Mouse (Mus musculus) ES-Bruce4 (cell line): Measurements from ENCODE around the gene Akr1a1.

Source experiments
- EP300 ChIP-seq: IDR thresholded peaks from 2 replicates; pipeline ENCODE4 v1.6.1; 2011; ENCODE audit warnings: low read depth, low read length; ENCODE audit not compliant: insufficient read depth
- POLR2A ChIP-seq: IDR thresholded peaks from one replicate; pipeline ENCODE4 v1.8.1; 2011; ENCODE audit warnings: low read length; ENCODE audit not compliant: insufficient read depth

DNA sequence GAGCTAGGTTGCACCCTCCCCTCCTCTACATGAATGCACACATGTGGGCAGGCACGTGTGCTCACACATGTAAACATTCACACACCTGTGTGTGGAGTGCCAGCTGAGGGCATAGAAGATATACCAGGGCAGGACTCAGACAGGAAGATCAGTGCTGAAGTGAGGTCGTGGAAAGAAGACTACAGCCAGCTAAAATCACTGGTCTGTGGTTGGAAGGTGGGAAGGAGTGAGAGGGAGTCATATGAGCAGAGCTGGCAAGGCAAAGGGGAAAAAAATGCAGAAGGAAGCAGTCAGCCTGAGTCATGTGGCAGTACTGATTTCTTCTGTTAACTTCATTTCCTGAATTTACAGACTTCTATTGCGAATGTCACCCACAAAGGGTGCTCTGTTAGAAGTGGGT, 16.7 kb upstream of the Akr1a1 start:
- TF ChIP-seq POLR2A (no peak), EP300 (no peak)
